In genomic region chr1:153740775-153741400, GRCm38 (mm10) we compare ENCODE assay signal across 9 mouse cellular contexts. TPM values are rescaled to one million over a fixed set of nuclear protein-coding genes. Genes with fewer than 3 reads are reported as not detected.
A peak's percentile ranks its signal among the peaks of the same experiment; 100 is the strongest.
DNase-seq lines count a peak whose midpoint lies in the region; ATAC-seq and TF ChIP-seq lines count a peak whose summit lies in the region.
"Had no signal": no experiment of that assay in that cellular context is flagged by ENCODE, and none has a peak within 500 bp of the region (broad histone marks: within the 10 kb centered on the region; RNA-seq: fewer than 3 reads in every experiment).

No protein-coding gene starts in this region.

- no peak for TF ChIP-seq RAD21 in CH12.LX (IDR thresholded peaks at IDR 0.05; ENCODE audit: low read depth, low read length)

- H3K9ac ChIP-seq in CH12.LX (ENCODE audit: insufficient read depth, low read depth) = no peak overlapping the region
- peak overlapping the region; percentile 70 for H3K9ac ChIP-seq in forebrain, embryonic 14.5 days (ENCODE audit: low read length)
- no peak overlapping the region for H3K9ac ChIP-seq in liver, embryonic 14.5 days (replicated peaks)

- peak overlapping the region; percentile 51; the same call in 1 of the 2 replicates for H3K4me2 ChIP-seq in CH12.LX (ENCODE audit: insufficient read depth, low read depth, poor library complexity, severe bottlenecking)
- peak overlapping the region; percentile 74 for H3K4me2 ChIP-seq in forebrain, embryonic 14.5 days (ENCODE audit: low read length)
- H3K4me2 ChIP-seq in liver, embryonic 14.5 days (ENCODE audit: low read depth) = peak overlapping the region; percentile 49

- in situ Hi-C loops in CH12.LX (cut with MboI; ENCODE audit: low pct_ligation_motif_present, low pct_unique_long_range_greater_than_20kb, low sequenced_read_pairs) = no loop called here

- 24% methylated on average over 12 of the region's 12 CpGs for WGBS in forebrain, embryonic 14.5 days
- WGBS in liver, embryonic 14.5 days (ENCODE audit: insufficient replicate concordance) = 36% methylated on average over 12 of the region's 12 CpGs

- H3K27me3 ChIP-seq in CH12.LX (replicated peaks) = no peaks in the 10 kb centered on the region
- H3K27me3 ChIP-seq in forebrain, embryonic 14.5 days (replicated peaks; ENCODE audit: control insufficient read depth, insufficient read depth, low read length) = no peaks in the 10 kb centered on the region
- peaks cover 24% of the 10 kb centered on the region for H3K27me3 ChIP-seq in liver, embryonic 14.5 days (ENCODE audit: control insufficient read depth, insufficient read depth, low read length)

- DNase-seq in heart, adult 11 months = peak; percentile 84
- no peak for DNase-seq in heart, postnatal 4 days
- DNase-seq in CH12.LX (ENCODE audit: extremely low read depth) = no peak
- no peak for DNase-seq in forebrain, embryonic 14.5 days (ENCODE audit: low spot score)
- no peak for DNase-seq in liver, embryonic 14.5 days (ENCODE audit: low read depth in 3 of 3, low spot score in 3 of 3)
- DNase-seq in right cerebral cortex, postnatal 25 days = no peak
- DNase-seq in thymus, postnatal 10 days (ENCODE audit: low spot score in 2 of 2) = no peak
- no peak for DNase-seq in layer of hippocampus, postnatal 14 days (ENCODE audit: low spot score in 2 of 2)

- peaks cover 0 to 3% of the 10 kb centered on the region in 2 experiments; a peak in 1 of 4 replicates for H3K4me1 ChIP-seq in CH12.LX (ENCODE audit: control insufficient read depth in 1 of 2, insufficient read depth in 2 of 2)
- H3K4me1 ChIP-seq in forebrain, embryonic 14.5 days (ENCODE audit: control insufficient read depth, insufficient read depth, low read length) = peaks cover 19% of the 10 kb centered on the region
- H3K4me1 ChIP-seq in liver, embryonic 14.5 days (replicated peaks; ENCODE audit: control insufficient read depth in 2 of 2, insufficient read depth in 2 of 2, low read length in 1 of 2) = no peaks in the 10 kb centered on the region; a peak in 1 of 4 replicates

- no peak for TF ChIP-seq EP300 in CH12.LX (IDR thresholded peaks at IDR 0.05; ENCODE audit: low read length)
- TF ChIP-seq EP300 in liver, embryonic 14.5 days (IDR thresholded peaks at IDR 0.05; ENCODE audit: low read depth) = no peak

- H3K9me3 ChIP-seq in CH12.LX (replicated peaks; ENCODE audit: low read length) = no peaks in the 10 kb centered on the region
- no peaks in the 10 kb centered on the region for H3K9me3 ChIP-seq in forebrain, embryonic 14.5 days (replicated peaks; ENCODE audit: control insufficient read depth, low read length)
- H3K9me3 ChIP-seq in liver, embryonic 14.5 days (ENCODE audit: control insufficient read depth, low read length) = no peaks in the 10 kb centered on the region
- H3K9me3 ChIP-seq: G1E had no signal

- H3K79me2 ChIP-seq in CH12.LX (replicated peaks; ENCODE audit: control insufficient read depth, extremely low read depth, insufficient read depth, poor library complexity, severe bottlenecking) = no peaks in the 10 kb centered on the region

- no peak for TF ChIP-seq POLR2A in CH12.LX (IDR thresholded peaks at IDR 0.05; ENCODE audit: low read depth, low read length)

- no peak overlapping the region for H3K4me3 ChIP-seq in CH12.LX (replicated peaks in 1 of 3; ENCODE audit: low read depth in 2 of 3, low read length in 2 of 3, poor library complexity in 1 of 3)
- H3K4me3 ChIP-seq in forebrain, embryonic 14.5 days (ENCODE audit: low read depth, low read length) = peak overlapping the region; percentile 50
- no peak overlapping the region for H3K4me3 ChIP-seq in liver, embryonic 14.5 days (ENCODE audit: insufficient read depth in 1 of 2, low read depth in 2 of 2, low read length in 2 of 2)

- TF ChIP-seq CTCF in CH12.LX (conservative IDR thresholded peaks at IDR 0.05 in 1 of 2, IDR thresholded peaks at IDR 0.05 in 1 of 2; ENCODE audit: low read depth in 2 of 2, low read length in 2 of 2) = no peak
- TF ChIP-seq CTCF in liver, embryonic 14.5 days (IDR thresholded peaks at IDR 0.05; ENCODE audit: low read depth) = no peak

- no peak for ATAC-seq in forebrain, embryonic 14.5 days
- ATAC-seq in liver, embryonic 14.5 days (ENCODE audit: insufficient read depth) = no peak

- dilution Hi-C loops in CH12.LX (cut with MboI; ENCODE audit: extremely low pct_ligation_motif_present, extremely low pct_unique_long_range_greater_than_20kb, low sequenced_read_pairs) = no loop called here

- no peak overlapping the region for H3K27ac ChIP-seq in CH12.LX (ENCODE audit: insufficient read depth, low read depth)
- H3K27ac ChIP-seq in forebrain, embryonic 14.5 days (ENCODE audit: low read depth, low read length) = no peak overlapping the region
- H3K27ac ChIP-seq in liver, embryonic 14.5 days = no peak overlapping the region

- H3K36me3 ChIP-seq in CH12.LX (replicated peaks in 1 of 2; ENCODE audit: control insufficient read depth in 1 of 2, insufficient read depth in 1 of 2, low read length in 1 of 2) = no peaks in the 10 kb centered on the region
- H3K36me3 ChIP-seq in forebrain, embryonic 14.5 days (ENCODE audit: control insufficient read depth, insufficient read depth, low read length) = peaks cover 16% of the 10 kb centered on the region
- H3K36me3 ChIP-seq in liver, embryonic 14.5 days (replicated peaks; ENCODE audit: control insufficient read depth, insufficient read depth, low read depth) = no peaks in the 10 kb centered on the region
- H3K36me3 ChIP-seq: G1E had no signal

TF ChIP-seq in CH12.LX, 34 proteins besides CTCF, POLR2A, EP300 and RAD21:
- TF ChIP-seq MEF2A (IDR thresholded peaks at IDR 0.05; ENCODE audit: borderline replicate concordance, low read depth, low read length) = no peak
- TF ChIP-seq SIN3A (IDR thresholded peaks at IDR 0.05; ENCODE audit: low read length) = no peak

RNA-seq across cellular contexts. Expression of gene Rgs16, which starts 0.7 kb away (rescaled TPM):
- 1 to 10 TPM; 3.1 to 4.6 TPM for total RNA-seq in heart, postnatal 4 days (2021)
- total RNA-seq in CH12.LX (2012; rRNA removed) (0.21 and 0.25 TPM in 2 replicates), CH12.LX (2014; rRNA removed) (0.15 TPM in 2 replicates)
- 0.26 TPM in 1 of 2 replicates, not detected in the other for polyA plus RNA-seq in CH12.LX (2012; ENCODE audit: insufficient read length, low read depth)
- polyA plus RNA-seq in forebrain, embryonic 14.5 days (2014; fragmentation: Nextera tagmentation; extraction: Ambion mirVana) = 20.0 and 22.9 TPM in 2 replicates
- polyA plus RNA-seq in liver, embryonic 14.5 days (2012; rRNA removed) = 0.08 and 0.16 TPM in 2 replicates
- 0.19 TPM in 1 of 2 replicates, not detected in the other for polyA plus RNA-seq in liver, embryonic 14.5 days (2014; fragmentation: Nextera tagmentation; extraction: Ambion mirVana)
- 1 to 10 TPM; 6.6 to 8.8 TPM for total RNA-seq in layer of hippocampus, postnatal 14 days (2021)
- total RNA-seq: G1E had no signal
- polyA plus RNA-seq: G1E had no signal

RNA-seq across cellular contexts. Expression of gene Rnasel, which starts 8.3 kb away (rescaled TPM):
- 10 to 100 TPM; 20.5 to 21.1 TPM for total RNA-seq in heart, postnatal 4 days (2021)
- total RNA-seq in CH12.LX (2012; rRNA removed) (7.5 and 8.4 TPM in 2 replicates), CH12.LX (2014; rRNA removed) (9.2 and 9.7 TPM in 2 replicates)
- polyA plus RNA-seq in CH12.LX (2012; ENCODE audit: insufficient read length, low read depth) = 18.8 and 19.8 TPM in 2 replicates
- 29.9 and 37.3 TPM in 2 replicates for polyA plus RNA-seq in forebrain, embryonic 14.5 days (2014; fragmentation: Nextera tagmentation; extraction: Ambion mirVana)
- polyA plus RNA-seq in liver, embryonic 14.5 days (2012; rRNA removed) = 12.4 and 17.8 TPM in 2 replicates
- 15.6 TPM in 2 replicates for polyA plus RNA-seq in liver, embryonic 14.5 days (2014; fragmentation: Nextera tagmentation; extraction: Ambion mirVana)
- total RNA-seq in layer of hippocampus, postnatal 14 days (2021) = 10 to 100 TPM; 10.9 to 11.4 TPM
